Mouse (Mus musculus): ENCODE measurements around the gene Mnx1.
"Not testable (repeated sequence)": the region's sequence is repeated elsewhere in the genome, so short reads cannot be mapped to it uniquely, and the experiment has no call there.

Mnx1 gene

DNA sequence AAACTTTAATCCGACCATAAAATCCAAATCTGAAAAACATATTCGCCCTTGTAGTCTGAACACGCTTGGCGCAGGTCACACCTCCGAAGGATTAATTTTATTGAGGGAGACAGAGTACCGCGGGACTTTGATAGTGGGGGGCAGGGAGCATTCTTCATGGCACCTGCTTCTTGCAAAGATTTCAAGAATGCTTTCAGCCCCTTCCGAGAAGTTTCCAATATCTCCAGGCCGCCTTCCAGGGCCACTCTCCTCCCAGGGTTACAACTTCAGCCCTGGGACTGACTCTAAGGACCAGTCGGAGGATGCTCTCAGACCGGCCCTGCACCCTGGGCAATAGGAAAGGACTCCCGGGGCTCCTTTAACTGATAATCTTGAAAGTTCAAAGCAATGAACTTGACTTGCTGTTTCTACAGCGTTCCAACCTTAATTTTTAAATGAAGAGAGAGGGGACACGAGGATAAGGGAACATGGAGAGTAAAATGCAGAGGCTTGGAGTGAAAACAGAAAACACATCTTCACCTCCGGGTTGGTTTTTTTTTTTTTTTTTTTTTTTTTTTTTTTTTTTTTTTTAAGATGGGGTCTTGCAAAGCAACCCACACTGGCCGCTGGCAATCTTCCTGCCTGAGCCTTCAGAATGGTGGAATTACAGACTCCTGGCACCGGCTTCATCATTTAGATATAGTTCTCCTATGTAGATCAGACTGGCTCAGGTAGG lies 9.8 kb downstream of the Mnx1 start:
- no peak for DNase-seq

- no peak for DNase-seq
These were observed 10.6 kb downstream of the Mnx1 start for GRCm38 (mm10) chr5:29467489-29468350.

GRCm38 (mm10) chr5:29462943-29463686 lies 15.2 kb downstream of the Mnx1 start:
- no peak for DNase-seq

DNA sequence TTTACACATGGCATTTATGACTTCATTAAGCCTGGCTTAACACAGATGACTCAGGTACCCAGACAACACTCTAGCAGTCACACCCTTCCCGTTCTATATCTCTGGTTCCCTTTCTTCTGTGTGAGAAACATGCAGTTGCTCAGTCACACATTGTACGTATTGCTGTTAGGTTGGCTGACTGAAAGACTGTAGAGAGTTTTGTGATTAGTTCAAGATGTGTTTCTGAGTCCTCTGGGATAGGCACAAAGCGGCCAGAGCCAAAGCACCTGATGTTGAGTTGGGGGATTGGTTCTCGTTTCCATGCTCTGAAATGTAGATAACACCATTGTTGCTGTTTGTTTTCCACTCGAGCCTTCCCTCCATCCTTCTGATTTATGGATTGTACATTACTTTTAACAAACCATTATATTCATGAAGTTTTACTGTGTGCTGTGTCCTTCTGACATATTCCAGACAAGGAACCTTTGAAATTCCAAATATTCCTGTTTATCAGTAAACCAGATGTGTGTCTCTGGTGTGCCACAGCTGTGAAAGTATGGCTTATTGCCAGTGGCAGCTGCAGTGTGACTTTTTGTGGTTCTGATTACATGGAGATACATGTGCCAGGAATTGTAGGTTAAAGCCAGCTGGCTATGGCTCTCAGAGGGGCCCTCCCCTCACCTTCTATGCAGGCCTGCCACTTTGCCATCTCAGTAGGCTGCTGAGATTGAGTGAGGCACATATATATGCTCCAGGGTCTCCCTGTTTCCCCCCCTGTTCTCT lies 21.2 kb downstream of the Mnx1 start:
- no peak for DNase-seq

DNA sequence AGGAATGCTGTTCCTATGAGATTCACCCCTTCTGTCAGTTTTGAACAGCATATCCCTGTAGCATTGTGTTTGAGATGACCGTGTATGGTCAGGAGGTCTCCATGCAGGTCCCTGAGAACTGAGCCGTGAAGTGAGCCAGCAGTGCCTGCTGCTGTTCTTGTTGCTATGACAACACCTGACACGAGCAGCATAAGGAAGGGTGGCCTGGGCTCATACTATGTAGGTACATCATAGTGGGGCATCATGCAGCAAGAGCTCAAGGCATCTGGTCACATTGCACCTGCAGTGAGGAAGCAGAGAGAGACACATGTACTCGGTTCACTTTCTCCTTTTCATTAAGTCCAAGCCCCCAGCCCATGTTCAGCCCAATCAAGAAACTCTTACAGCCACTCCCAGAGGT lies 25.9 kb downstream of the Mnx1 start:
- no peak for DNase-seq

- no peak for DNase-seq
These were observed 33.0 kb downstream of the Mnx1 start for GRCm38 (mm10) chr5:29445275-29445674.

DNA sequence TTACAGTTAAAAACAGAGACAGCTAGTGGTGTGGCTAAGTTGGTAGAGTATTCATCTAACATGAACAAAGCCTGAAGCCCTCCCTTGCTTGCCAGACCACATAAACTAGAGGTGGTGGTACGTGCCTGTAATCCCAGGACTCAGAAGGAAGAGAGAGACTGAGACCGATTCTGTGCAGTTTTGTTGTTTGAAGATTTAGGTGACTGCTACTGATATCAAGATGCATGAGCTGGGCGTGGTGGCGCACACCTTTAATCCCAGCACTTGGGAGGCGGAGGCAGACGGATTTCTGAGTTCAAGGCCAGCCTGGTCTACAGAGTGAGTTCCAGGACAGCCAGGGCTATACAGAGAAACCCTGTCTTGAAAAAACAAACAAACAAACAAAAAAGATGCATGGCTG lies 41.5 kb downstream of the Mnx1 start:
- not testable (repeated sequence) for DNase-seq

- DNase-seq: no peak
These were observed 42.8 kb downstream of the Mnx1 start for GRCm38 (mm10) chr5:29435491-29435890.

DNA sequence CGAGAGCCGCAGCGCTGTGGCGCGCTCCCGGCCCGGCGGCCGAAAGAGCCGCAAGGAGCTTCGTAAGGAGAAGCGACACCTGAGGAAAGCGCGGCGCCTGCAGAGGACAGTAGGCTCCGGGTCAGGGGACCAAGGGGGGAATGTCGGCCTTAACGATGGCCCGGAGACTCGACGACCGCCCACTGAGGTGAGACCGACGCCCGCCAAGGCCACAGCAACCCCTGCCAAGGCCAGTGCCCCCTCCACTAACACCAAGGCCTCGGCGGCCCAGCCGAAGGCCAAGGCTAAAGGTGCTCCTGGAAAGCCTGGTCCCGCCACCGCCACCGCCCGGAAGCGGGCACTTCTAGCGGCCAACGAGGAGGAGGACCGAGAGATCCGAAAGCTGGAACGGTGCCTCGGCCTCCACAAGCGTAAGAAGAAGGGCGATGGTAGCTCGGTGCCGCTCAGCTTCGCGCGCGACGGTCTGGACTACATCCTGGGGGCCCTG lies 43.4 kb downstream of the Mnx1 start:
- peak; percentile 23 to 31 for DNase-seq

DNA sequence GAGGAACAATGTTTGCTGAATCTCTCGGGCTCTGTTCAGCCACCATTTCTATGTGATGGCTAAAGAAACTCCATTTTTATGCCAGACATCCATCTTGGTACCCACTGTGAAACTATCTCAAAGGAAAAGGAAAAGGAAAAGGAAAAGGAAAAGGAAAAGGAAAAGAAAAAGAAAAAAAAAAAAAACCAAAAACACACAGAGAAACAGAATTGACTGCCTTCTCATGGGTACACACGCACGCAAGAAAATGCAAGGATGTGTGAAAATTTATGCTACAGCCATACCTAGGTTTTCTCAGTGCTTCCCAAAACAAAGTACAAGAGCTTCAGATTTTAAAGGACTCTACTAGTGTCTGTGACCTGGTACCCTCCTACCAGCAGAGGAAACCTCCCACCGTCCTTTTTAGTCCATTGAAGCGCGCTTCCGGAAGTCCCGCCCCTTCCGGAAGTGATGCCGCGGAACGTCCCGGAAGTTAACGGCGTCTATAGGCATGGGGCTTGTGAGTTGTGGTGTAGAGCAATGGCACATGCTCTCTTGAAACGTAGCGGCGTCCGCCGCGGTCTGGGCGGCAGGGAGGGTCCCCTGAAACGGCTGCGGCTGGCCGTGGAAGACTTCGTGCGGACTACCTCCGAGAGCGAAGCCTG lies 43.9 kb downstream of the Mnx1 start, which contains the start of gene Nom1:
Nom1 (plus strand) TSS at position 437 of the 644 bp plus-strand sequence.
- peak; percentile 85 to 90 for DNase-seq

DNA sequence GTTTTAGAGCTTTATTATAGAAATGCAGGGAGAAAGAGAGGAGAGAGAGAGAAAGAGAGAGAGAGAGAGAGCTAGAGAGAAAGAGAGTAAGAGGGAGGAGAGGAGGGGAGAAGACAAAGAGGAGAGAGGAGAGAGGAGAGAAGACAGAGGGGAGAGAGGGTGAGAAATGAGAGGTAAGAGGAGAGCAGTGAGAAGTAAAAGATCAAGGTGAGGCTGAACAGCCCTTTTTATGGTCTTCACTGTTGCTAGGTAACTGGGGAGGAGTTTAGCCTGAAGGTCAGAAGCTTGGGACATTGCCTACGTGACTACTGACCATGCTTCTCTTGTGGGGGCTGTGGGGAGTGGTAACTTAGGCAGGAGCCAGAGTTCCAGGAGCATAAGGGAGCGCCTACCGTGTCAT lies 54.9 kb downstream of the Mnx1 start:
- DNase-seq: not testable (repeated sequence)
